11 mouse cellular contexts compared by ENCODE assay signal in genomic region chr17:43137838-43138237, GRCm38 (mm10).
DNase-seq lines count a peak whose midpoint lies in the region; ATAC-seq and TF ChIP-seq lines count a peak whose summit lies in the region.
"Had no signal": no experiment of that assay in that cellular context is flagged by ENCODE, and none has a peak within 500 bp of the region (broad histone marks: within the 10 kb centered on the region; RNA-seq: fewer than 3 reads in every experiment).

No protein-coding gene starts in this region.

- no peak for TF ChIP-seq EP300 in liver, embryonic 14.5 days (IDR thresholded peaks at IDR 0.05; ENCODE audit: low read depth)

- DNase-seq in gastrocnemius, postnatal 25 days: peak; percentile 15
- no peak for DNase-seq in gastrocnemius, adult 18-20 months (ENCODE audit: low spot score)
- peak in 2 of 3 experiments; percentile 16 to 35 for DNase-seq in liver, embryonic 14.5 days (ENCODE audit: low read depth in 3 of 3, low spot score in 3 of 3)
- DNase-seq in retina, postnatal 1 day: no peak
- no peak for DNase-seq in kidney, postnatal 36 days
- no peak for DNase-seq in layer of hippocampus, adult 2 months (ENCODE audit: low spot score in 2 of 2)
- DNase-seq: cerebellum, adult 9-10 months had no signal

- no peak for TF ChIP-seq CTCF in liver, embryonic 14.5 days (IDR thresholded peaks at IDR 0.05; ENCODE audit: low read depth)
- no peak for TF ChIP-seq CTCF in layer of hippocampus, adult 2 months (conservative IDR thresholded peaks at IDR 0.05)

- no peak overlapping the region for H3K4me3 ChIP-seq in liver, embryonic 14.5 days (ENCODE audit: insufficient read depth in 1 of 2, low read depth in 2 of 2, low read length in 2 of 2)
- H3K4me3 ChIP-seq in layer of hippocampus, adult 2 months: no peak overlapping the region
- H3K4me3 ChIP-seq: lung, embryonic 15.5 days; neural tube, embryonic 12.5 days had no signal

- no peak overlapping the region for H3K9ac ChIP-seq in liver, embryonic 14.5 days (replicated peaks)
- H3K9ac ChIP-seq: lung, embryonic 15.5 days; neural tube, embryonic 12.5 days had no signal

- peak; percentile 74 for ATAC-seq in granulocyte monocyte progenitor cell, adult 5-6 weeks (replicated peaks; ENCODE audit: poor library complexity, severe bottlenecking)
- ATAC-seq in liver, embryonic 14.5 days (ENCODE audit: insufficient read depth): peak; percentile 49; the same call in 1 of the 2 replicates
- peak; percentile 88 for ATAC-seq in neutrophil, adult 5-6 weeks (ENCODE audit: extremely low read depth, insufficient number of reproducible peaks, low FRiP score, poor library complexity, severe bottlenecking)

- no peaks in the 10 kb centered on the region for H3K27me3 ChIP-seq in liver, embryonic 14.5 days (ENCODE audit: control insufficient read depth, insufficient read depth, low read length)
- H3K27me3 ChIP-seq: lung, embryonic 15.5 days; neural tube, embryonic 12.5 days had no signal

- no peaks in the 10 kb centered on the region for H3K9me3 ChIP-seq in liver, embryonic 14.5 days (ENCODE audit: control insufficient read depth, low read length)
- H3K9me3 ChIP-seq: lung, embryonic 15.5 days; neural tube, embryonic 12.5 days had no signal

- 54% methylated on average over 9 of the region's 9 CpGs for WGBS in liver, embryonic 14.5 days (ENCODE audit: insufficient replicate concordance)

- H3K4me2 ChIP-seq in liver, embryonic 14.5 days (ENCODE audit: low read depth): no peak overlapping the region
- H3K4me2 ChIP-seq: lung, embryonic 15.5 days; neural tube, embryonic 12.5 days had no signal

- H3K4me1 ChIP-seq in liver, embryonic 14.5 days (replicated peaks; ENCODE audit: control insufficient read depth in 2 of 2, insufficient read depth in 2 of 2, low read length in 1 of 2): peaks cover 0 to 11% of the 10 kb centered on the region in 2 experiments; a peak in 2 of 4 replicates
- H3K4me1 ChIP-seq: neural tube, embryonic 12.5 days had no signal

- H3K27ac ChIP-seq in liver, embryonic 14.5 days: no peak overlapping the region
- no peak overlapping the region for H3K27ac ChIP-seq in layer of hippocampus, adult 2 months
- H3K27ac ChIP-seq: lung, embryonic 15.5 days; neural tube, embryonic 12.5 days had no signal

- H3K36me3 ChIP-seq in liver, embryonic 14.5 days (replicated peaks; ENCODE audit: control insufficient read depth, insufficient read depth, low read depth): no peaks in the 10 kb centered on the region
- H3K36me3 ChIP-seq: lung, embryonic 15.5 days; neural tube, embryonic 12.5 days had no signal

Comparison
In these comparisons a context has a peak if more than half of its experiments do, and no peak if none do; other contexts are left out.
1. DNase-seq: peak in gastrocnemius, postnatal 25 days (single experiment) and liver, embryonic 14.5 days (2 of 3); none in gastrocnemius, adult 18-20 months (single experiment), retina, postnatal 1 day (single experiment), kidney, postnatal 36 days (0 of 2) and layer of hippocampus, adult 2 months (0 of 2).
2. Peak in every context shown above with its lines, with median percentiles within 50 percentile points of each other: ATAC-seq.